Mouse (Mus musculus) kidney, postnatal 0 days (tissue): ENCODE measurements around the gene Vpreb3. TPM values are rescaled to one million over a fixed set of nuclear protein-coding genes. Genes with fewer than 3 reads are reported as not detected.
A peak's percentile ranks its signal among the peaks of the same experiment; 100 is the strongest.

Experiments used
- ATAC-seq: fragments of 200-750 bp; cut with Nextera tagmentation; replicated peaks from 2 replicates; pipeline ENCODE4 v1.8.0; 2017; ENCODE audit warnings: low read depth, moderate number of reproducible peaks, moderate TSS enrichment, moderate library complexity; ENCODE audit not compliant: low FRiP score
- DNase-seq: peaks from one replicate; pipeline ENCODE4 v3.0.0-alpha.2; 2016; ENCODE audit warnings: low spot score
- H3K27ac ChIP-seq: fragments of 300-500 bp; sonication (generic); 2 replicates; pipeline ENCODE4 v1.5.1; 2014; ENCODE audit warnings: mild to moderate bottlenecking
- H3K27me3 ChIP-seq: fragments of 300-500 bp; sonication (generic); 2 replicates; pipeline ENCODE4 v1.6.1; 2014; ENCODE audit warnings: low read length, mixed read lengths; ENCODE audit not compliant: insufficient read depth
- H3K36me3 ChIP-seq: fragments of 300-500 bp; sonication (generic); 2 replicates; pipeline ENCODE4 v1.6.1; 2014; ENCODE audit warnings: low read length, mixed read lengths; ENCODE audit not compliant: insufficient read depth
- H3K4me1 ChIP-seq: fragments of 300-500 bp; sonication (generic); replicated peaks from 2 replicates; pipeline ENCODE4 v1.6.1; 2014; ENCODE audit warnings: antibody characterized with exemption, low read length, mixed read lengths; ENCODE audit not compliant: insufficient read depth
- H3K4me2 ChIP-seq: fragments of 300-500 bp; sonication (generic); 2 replicates; pipeline ENCODE4 v1.6.1; 2014; ENCODE audit warnings: mild to moderate bottlenecking, low read length, moderate library complexity, mixed read lengths
- H3K4me3 ChIP-seq: fragments of 300-500 bp; sonication (generic); replicated peaks from 2 replicates; pipeline ENCODE4 v1.5.1; 2014; ENCODE audit warnings: low read depth, low read length
- H3K9ac ChIP-seq: fragments of 300-500 bp; sonication (generic); 2 replicates; pipeline ENCODE4 v1.6.1; 2014; ENCODE audit warnings: low read depth, low read length
- H3K9me3 ChIP-seq: fragments of 300-500 bp; sonication (generic); replicated peaks from 2 replicates; pipeline ENCODE4 v1.6.1; 2016; ENCODE audit warnings: low read length, inconsistent platforms, mixed read lengths
- CTCF ChIP-seq: IDR thresholded peaks from 2 replicates; pipeline ENCODE4 v1.5.1; 2016; ENCODE audit warnings: antibody characterized with exemption, low read depth, mild to moderate bottlenecking, moderate library complexity
- WGBS: fragments of 180-500 bp; shearing (Covaris S2); extraction: QIAGEN DNeasy Blood & Tissue Kit; methylation state at CpG from one replicate; pipeline ENCODE4 v1.1.7; 2014; 5-methylcytosine and 5-hydroxymethylcytosine counted together
- polyA plus RNA-seq: library from polyadenylated mRNA; unstranded; fragments of >200 nt; fragmentation: Nextera tagmentation; extraction: Ambion mirVana; gene quantifications from 2 replicates; pipeline ENCODE4 v1.2.1, GENCODE M21; 2015

Gene Vpreb3
- polyA plus RNA-seq, 1 experiment from 2014 or later, result 0.97 TPM

GRCm38 (mm10) chr10:75898039-75898564, 44.8 kb upstream of the Vpreb3 start:
- Histone ChIP-seq H3K36me3 (peaks cover 47% of the 10 kb centered on the region), H3K9me3 (no peaks in the 10 kb centered on the region), H3K27me3 (no peaks in the 10 kb centered on the region), H3K4me1 (peaks cover 7% of the 10 kb centered on the region), H3K4me2 (no peak overlapping the region), H3K27ac (no peak overlapping the region), H3K9ac (no peak overlapping the region), H3K4me3 (no peak overlapping the region)
- no peak for TF ChIP-seq CTCF
- WGBS, result 73% methylated on average over 6 of the region's 6 CpGs
- no peak for DNase-seq
- ATAC-seq, result no peak

DNA sequence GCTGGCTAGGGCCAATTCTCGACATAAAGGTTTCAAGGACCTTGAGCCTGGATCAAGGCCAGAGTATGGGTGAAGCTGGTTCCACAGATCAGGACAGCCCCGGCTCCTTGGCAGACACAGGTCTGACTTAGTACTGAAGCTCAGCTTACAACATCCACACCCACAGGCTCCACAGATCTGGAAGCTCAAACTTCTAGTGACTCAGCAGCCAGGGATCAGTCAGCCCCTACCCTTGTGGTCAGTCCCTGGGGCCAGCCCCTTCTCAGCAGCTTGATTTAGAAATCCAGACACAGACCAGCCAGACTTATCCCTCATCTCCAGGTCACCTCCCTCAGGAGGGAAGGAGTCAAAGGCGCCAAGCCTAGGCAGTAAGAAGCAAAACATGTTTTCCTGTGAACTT, 44.0 kb upstream of the Vpreb3 start:
- DNase-seq (no peak), ATAC-seq (no peak)
- Histone ChIP-seq H3K9me3 (no peaks in the 10 kb centered on the region), H3K4me2 (no peak overlapping the region), H3K27ac (no peak overlapping the region), H3K36me3 (peaks cover 54% of the 10 kb centered on the region), H3K9ac (no peak overlapping the region), H3K27me3 (no peaks in the 10 kb centered on the region), H3K4me1 (no peaks in the 10 kb centered on the region), H3K4me3 (no peak overlapping the region)
- no peak for TF ChIP-seq CTCF
- whole genome bisulfite sequencing, result 71% methylated on average over 3 of the region's 3 CpGs

DNA sequence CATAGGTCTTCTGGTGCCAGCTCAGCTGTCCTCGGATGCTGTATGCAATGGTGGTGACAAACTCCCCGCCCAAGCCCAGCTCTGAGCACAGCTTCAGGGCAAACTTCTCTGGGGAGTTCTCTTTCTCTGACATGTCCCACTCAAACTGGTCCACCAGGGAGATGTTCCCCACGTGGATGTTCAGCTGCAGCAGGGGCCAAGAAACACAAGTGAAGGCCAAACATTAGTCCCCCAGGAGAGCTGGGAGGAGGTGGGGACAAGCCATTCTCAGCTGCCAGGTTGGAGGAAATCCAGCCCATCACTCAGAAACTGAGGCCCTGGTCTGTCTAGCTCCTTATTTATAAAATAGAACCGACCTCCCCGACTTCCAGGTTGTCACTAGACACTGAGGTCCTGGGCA, 38.5 kb upstream of the Vpreb3 start:
- Histone ChIP-seq H3K9ac (no peak overlapping the region), H3K36me3 (peaks cover 69% of the 10 kb centered on the region), H3K4me2 (no peak overlapping the region), H3K27ac (no peak overlapping the region), H3K9me3 (no peaks in the 10 kb centered on the region), H3K27me3 (no peaks in the 10 kb centered on the region), H3K4me3 (no peak overlapping the region), H3K4me1 (no peaks in the 10 kb centered on the region)
- 87% methylated on average over 5 of the region's 5 CpGs for WGBS
- TF ChIP-seq CTCF, result no peak
- ATAC-seq, result no peak
- DNase-seq, result no peak

- H3K9me3 ChIP-seq, result no peaks in the 10 kb centered on the region
Measured at GRCm38 (mm10) chr10:75906882-75907281, 36.0 kb upstream of the Vpreb3 start.

GRCm38 (mm10) chr10:75910698-75911097, 32.2 kb upstream of the Vpreb3 start:
- TF ChIP-seq CTCF, result no peak
- no peak for DNase-seq
- no peaks in the 10 kb centered on the region for H3K27me3 ChIP-seq

More at GRCm38 (mm10) chr10:75906882-75907281, 36.0 kb upstream of the Vpreb3 start:
- ATAC-seq (no peak), DNase-seq (no peak)
- Histone ChIP-seq H3K36me3 (peaks cover 76% of the 10 kb centered on the region), H3K27ac (no peak overlapping the region), H3K27me3 (no peaks in the 10 kb centered on the region), H3K4me1 (no peaks in the 10 kb centered on the region), H3K4me3 (no peak overlapping the region), H3K4me2 (no peak overlapping the region), H3K9ac (no peak overlapping the region)
- TF ChIP-seq CTCF, result no peak
- 95% methylated on average over 4 of the region's 4 CpGs for WGBS

DNA sequence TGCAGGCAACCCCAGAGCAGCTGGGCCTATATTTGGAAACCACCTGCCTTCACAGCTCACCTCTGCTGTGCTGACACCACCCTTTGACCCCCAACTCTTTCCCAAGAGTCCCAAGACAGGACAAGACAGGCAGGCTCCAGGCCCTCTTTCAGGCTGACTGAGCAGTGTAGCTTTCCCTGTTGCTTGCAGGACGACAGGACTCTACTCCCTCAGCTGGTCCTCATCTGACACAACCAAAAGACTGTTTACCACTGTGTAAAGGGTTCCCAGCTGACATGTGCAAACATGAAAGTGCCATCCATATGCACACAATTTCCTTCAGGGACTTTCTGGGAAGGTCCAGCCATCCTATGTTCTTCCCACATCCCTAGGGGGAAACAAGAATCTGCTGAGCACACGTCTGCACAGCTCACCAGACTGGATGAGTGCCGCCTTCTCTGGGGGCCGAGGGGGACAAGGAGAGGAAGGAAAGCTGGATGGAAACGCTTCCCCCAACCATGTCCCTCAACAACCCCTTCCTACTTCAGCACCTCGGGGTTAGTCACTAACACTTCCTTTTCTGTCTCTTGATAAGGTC, 29.8 kb upstream of the Vpreb3 start:
- H3K27ac ChIP-seq, result no peak overlapping the region
- no peaks in the 10 kb centered on the region for H3K9me3 ChIP-seq
- DNase-seq (no peak), ATAC-seq (0 out of 2 replicates have a peak, but pooled peaks have one; percentile 33)
- no peak for TF ChIP-seq CTCF
- no peak overlapping the region for H3K4me3 ChIP-seq
- H3K4me2 ChIP-seq, result no peak overlapping the region
- no peak overlapping the region for H3K9ac ChIP-seq
- no peaks in the 10 kb centered on the region for H3K4me1 ChIP-seq
- H3K36me3 ChIP-seq, result peaks cover 46% of the 10 kb centered on the region
- H3K27me3 ChIP-seq, result no peaks in the 10 kb centered on the region
- WGBS, result 64% methylated on average over 6 of the region's 6 CpGs

More at GRCm38 (mm10) chr10:75910698-75911097, 32.2 kb upstream of the Vpreb3 start:
- Histone ChIP-seq H3K9me3 (no peaks in the 10 kb centered on the region), H3K4me3 (no peak overlapping the region), H3K27ac (no peak overlapping the region), H3K36me3 (peaks cover 60% of the 10 kb centered on the region), H3K4me1 (no peaks in the 10 kb centered on the region), H3K4me2 (no peak overlapping the region), H3K9ac (no peak overlapping the region)
- 63% methylated on average over 2 of the region's 2 CpGs for WGBS
- no peak for ATAC-seq
